Mouse (Mus musculus): ENCODE measurements around the gene Elk3.

DNA sequence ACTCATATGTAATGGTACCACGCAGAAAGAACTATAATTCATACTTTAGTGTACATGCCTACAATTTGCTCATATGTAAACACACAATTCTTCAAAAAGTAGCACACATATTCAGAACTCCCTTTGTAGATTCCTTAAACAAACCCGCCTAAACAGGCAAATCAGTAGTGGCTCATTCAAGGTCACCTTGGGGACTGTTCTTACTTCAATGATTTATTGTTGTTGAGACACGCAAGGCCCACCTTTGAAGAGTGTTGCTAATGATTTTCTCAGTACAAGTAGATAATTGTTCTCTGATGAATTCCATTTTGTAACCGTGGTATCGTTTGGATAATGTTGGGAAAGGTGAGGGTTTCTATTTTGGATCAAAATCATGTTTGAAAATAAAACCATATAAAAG lies 17.4 kb upstream of the Elk3 start:
- TF ChIP-seq POLR2A (IDR thresholded peaks at IDR 0.05; ENCODE audit: borderline replicate concordance, extremely low read depth, low read depth, low read length) (no peak), CTCF (IDR thresholded peaks at IDR 0.05; ENCODE audit: insufficient read depth, low read length) (no peak)
